Comparison of ENCODE assay signal across 22 mouse cellular contexts in genomic region chr10:111124175-111124574, GRCm38 (mm10).
"Had no signal": no experiment of that assay in that cellular context is flagged by ENCODE, and none has a peak within 500 bp of the region (broad histone marks: within the 10 kb centered on the region; RNA-seq: fewer than 3 reads in every experiment).

No protein-coding gene starts in this region.

- DNase-seq: kidney, adult 2 months; kidney, postnatal 10 days; kidney, postnatal 36 days; left cerebral cortex, postnatal 4 days; liver, postnatal 0 days; lung, embryonic 14.5 days; lung, postnatal 4 days; right cerebral cortex, adult 18-20 months; right cerebral cortex, postnatal 14 days; right cerebral cortex, postnatal 4 days; thymus, postnatal 4 days had no signal

- H3K4me1 ChIP-seq: kidney, embryonic 15.5 days; limb, embryonic 12.5 days; limb, embryonic 15.5 days; midbrain, embryonic 12.5 days; midbrain, embryonic 15.5 days; neural tube, embryonic 12.5 days; neural tube, embryonic 15.5 days; stomach, embryonic 15.5 days had no signal

- H3K36me3 ChIP-seq: kidney, embryonic 15.5 days; limb, embryonic 12.5 days; limb, embryonic 15.5 days; midbrain, embryonic 12.5 days; midbrain, embryonic 15.5 days; neural tube, embryonic 12.5 days; neural tube, embryonic 15.5 days; stomach, embryonic 15.5 days had no signal

- H3K27me3 ChIP-seq: kidney, embryonic 15.5 days; limb, embryonic 12.5 days; limb, embryonic 15.5 days; midbrain, embryonic 12.5 days; midbrain, embryonic 15.5 days; neural tube, embryonic 12.5 days; neural tube, embryonic 15.5 days; stomach, embryonic 15.5 days had no signal

- H3K27ac ChIP-seq: kidney, embryonic 15.5 days; limb, embryonic 12.5 days; limb, embryonic 15.5 days; liver, embryonic 14.5 days; midbrain, embryonic 12.5 days; midbrain, embryonic 15.5 days; neural tube, embryonic 12.5 days; neural tube, embryonic 15.5 days; stomach, embryonic 15.5 days had no signal

- H3K4me3 ChIP-seq: kidney, embryonic 15.5 days; limb, embryonic 12.5 days; limb, embryonic 15.5 days; midbrain, embryonic 12.5 days; midbrain, embryonic 15.5 days; neural tube, embryonic 12.5 days; neural tube, embryonic 15.5 days; stomach, embryonic 15.5 days had no signal

- ATAC-seq: intestine, postnatal 0 days; liver, postnatal 0 days; lung, postnatal 0 days; midbrain, embryonic 15.5 days had no signal
